Mouse (Mus musculus) layer of hippocampus, postnatal 14 days (tissue): Measurements from ENCODE around the gene Rfc2. TPM values are rescaled to one million over a fixed set of nuclear protein-coding genes. Genes with fewer than 3 reads are reported as not detected.

Experiments used
- DNase-seq, 2 experiments: peaks; one replicate each; pipeline ENCODE4 v3.0.0; 2021 to 2022; ENCODE audit warnings: low spot score in 2 of 2, mixed read lengths in 1 of 2
- total RNA-seq, 2 experiments: library from RNA; stranded (reverse); gene quantifications; 2 replicates each; pipeline ENCODE4 v1.2.3; 2021

Rfc2 gene
- total RNA-seq, 2 experiments from 2014 or later, result 54.9 to 57.7 TPM

DNA sequence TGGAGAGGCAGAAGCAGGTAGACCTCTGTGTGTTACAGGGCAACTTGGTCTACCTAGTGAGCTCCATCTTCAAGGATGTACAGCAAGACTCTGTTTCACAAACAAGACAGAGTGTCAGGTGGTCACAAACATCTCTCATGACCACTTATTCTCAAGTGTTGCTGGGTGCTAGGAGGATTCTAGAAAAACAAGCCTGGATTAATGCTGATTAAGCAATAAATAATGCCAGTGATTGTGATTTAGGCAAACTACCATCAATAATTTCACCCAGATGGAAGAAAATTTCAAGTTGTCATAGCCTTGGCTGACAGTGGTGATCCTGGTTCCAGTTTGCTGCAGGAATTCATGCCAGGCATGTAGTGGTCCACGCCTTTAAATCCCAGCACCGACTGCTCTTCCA, 16.9 kb upstream of the Rfc2 start:
- DNase-seq, result no peak

DNA sequence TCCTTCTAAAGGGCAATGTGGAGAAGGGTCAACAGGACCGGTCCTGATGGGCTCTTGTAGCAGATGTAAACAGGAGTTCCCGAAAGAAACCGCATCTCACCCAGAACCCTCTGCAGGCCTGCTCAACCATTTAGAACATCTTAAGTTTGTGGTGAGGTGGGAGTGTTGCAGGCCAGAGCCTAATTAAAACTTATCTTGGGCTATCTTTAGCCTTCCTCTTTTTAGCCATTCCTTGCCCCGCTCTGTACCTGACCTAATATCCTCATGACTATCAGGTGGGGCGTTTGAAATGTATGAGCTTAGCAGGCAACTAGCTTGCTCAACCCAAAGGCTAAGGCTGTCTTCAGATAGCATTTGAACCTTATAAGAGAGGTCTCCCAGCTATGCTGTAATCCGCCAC, 15.5 kb upstream of the Rfc2 start:
- no peak for DNase-seq

DNA sequence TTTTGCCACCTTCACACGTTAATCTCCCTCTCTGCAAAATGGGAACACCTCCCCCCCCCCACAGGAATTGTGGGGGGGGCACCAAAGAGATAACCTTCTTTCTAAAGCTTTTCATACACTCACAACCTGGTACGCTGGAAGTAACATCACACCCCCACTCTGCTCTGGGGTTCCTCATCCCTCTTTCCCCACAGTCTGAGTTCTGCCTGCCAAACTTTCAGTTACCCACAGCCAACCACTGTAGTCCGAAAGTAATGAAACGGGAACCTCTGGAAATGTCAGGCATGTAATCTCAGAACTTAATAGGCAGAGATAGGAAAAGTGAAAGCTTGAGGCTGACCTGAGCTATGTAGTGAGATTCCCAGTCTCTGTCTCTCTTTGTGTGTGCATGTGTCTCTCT, 13.7 kb upstream of the Rfc2 start:
- DNase-seq, result no peak

DNA sequence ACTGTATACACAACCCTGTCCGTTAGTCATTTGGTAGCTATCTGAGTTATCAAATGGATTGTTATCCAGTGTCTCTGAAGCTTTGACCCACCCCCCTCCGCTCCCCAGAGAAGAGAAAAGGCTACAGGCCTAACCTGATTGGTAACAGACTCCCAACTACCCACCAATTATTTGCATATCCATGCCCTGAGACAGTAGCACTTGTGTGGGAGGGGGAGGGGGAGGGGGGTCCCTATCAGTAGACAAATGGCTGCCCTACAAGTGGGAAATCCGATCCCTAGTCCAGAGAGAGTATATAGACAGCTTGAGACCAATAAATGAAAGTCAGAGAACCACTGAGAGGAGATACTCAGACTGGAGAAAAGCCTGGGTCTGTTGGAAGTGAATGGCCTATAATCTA, 13.1 kb upstream of the Rfc2 start:
- DNase-seq, result no peak

DNA sequence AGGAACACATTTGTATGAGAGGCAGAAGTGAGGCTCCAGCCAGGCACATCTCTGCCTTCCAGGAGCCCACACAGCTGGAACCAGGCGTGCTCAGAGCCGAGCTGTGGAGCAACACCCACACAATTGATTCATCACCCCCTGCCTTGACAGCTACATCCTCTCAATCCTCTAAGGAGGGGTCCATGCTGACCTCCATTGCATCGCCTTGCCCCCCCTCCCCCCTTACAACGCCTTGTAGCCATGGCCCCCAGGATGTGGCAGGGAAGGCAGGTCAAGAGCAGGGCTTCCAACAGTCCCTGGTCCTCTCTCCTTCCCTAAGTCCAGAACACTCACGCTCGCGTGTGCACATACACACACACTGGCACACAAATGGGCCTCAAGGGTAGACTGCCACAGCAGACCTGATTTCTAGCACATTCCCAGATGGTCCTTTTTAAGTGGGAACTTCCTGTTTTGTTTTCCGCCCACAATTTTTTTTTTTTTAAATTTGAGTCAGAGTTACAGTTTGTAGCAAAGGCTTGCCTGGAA, 12.1 kb upstream of the Rfc2 start:
- no peak for DNase-seq

DNA sequence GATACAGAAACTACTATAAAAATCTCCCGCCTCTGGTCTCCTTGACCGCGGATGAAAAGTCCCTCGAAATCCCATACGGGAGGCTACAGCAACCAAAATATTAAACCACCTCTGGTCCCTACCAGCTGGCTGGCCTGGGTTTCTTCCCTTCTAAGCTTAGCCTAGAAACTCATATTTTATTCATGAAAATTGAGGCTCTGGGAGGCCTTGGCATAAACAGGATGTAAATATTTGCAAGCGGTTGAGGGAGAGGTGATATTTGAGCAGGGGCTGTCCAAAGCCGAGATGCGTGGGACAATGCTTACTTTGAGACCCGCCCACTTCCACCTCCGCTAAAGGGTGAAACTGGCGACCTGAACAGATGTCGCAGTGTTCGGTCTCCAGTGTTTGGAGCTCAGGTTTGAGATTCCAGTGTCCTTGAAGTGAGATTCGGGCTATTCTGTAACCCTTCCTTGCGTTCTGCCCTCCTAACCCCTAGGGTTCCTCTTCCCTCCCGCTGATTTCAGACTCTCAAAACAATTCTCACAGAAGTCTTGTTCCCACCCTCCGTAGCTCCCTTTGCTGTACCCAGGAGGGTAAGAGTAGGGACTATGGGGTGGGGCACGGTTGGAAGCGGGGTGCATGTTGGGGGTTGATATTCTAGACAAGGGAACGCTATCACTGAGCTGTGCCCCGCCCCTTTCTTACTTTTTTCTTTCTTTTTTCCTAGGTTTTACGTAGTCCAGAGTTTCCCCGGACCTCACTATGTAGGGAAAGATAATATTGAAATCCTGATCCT, 9.2 kb upstream of the Rfc2 start:
- DNase-seq, result no peak

DNA sequence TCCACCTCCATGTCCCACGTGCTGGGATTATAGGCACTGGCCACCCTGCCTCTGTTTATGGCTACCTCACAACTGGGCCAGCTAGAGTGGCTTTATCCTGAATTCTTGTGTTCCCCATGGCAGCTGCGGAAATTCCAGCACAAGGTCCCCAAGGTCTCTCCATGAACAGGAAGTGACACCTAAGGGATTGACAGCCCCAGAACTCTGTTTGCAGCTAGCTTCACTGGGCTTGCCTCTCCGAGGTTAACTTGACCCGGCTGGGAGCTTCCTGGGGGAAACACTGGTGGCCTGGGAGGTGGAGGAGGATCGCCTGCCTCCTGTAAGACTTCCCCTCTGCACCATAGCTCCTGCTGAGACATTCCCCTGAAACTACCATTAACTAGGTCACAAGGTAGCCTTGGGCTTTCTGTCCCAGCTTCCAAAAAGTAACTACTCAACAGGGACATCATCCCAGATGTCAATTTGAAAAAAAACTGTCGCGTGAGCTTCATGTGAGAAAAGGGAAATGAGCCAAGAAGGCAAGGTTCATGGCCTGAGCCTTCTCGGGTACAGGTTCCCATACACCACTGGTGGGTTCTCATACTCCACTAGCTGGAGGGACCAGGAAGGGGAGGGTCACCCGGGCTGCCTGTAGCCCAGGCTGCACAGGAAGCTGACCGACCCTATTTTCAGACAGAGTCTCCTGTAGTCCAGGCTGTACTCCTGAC, 8.5 kb upstream of the Rfc2 start:
- DNase-seq, result no peak

DNA sequence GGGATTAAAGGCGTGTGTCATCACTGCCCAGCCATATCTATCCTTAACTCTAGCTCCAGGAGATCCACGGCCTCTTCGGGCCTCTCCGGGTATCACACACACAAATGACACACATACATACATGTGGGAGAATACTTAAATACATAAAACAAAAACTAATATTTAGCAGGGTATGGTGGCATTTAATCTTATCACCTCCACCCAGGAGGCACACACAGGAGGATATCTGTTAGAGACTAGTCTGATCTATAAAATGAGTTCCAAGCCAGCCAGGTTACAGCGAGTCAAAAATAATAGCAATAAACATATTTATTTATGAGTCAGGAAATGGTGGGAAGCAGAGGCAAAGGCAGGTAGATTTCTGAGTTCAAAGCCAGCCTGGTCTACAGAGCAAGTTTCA, 5.3 kb upstream of the Rfc2 start:
- no peak for DNase-seq

DNA sequence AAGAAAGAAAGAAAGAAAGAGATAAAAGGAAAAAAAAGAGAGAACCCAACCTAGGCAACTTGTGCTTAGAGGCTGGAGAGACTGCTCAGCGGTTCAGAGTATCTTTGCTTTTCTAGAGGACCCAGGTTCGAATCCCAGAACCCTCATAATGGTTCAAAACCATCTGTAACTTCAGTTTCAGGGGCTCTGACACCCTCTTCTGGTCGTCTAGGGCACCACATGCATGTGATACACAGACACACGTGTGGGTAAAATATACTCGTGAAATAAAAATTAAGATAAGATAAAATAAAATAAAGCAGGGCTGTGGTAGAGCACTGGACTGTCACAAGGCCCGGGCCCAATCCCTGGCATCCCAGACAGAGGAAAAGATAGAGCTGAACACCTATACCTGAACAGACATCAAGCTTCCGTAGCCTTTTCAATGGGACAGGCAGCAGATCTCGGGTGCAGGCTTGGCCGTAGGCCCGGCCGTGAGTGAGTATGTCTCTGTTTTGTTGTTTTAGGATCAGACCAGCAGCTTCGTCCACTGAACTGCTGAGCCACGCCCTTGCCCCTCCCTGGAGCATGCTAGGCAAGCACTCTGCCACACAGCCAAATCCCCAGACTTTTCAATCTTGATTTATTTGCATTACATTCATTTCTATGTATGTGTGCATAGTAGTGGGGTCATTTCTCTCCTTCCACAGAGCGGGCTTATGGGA, 4.5 kb upstream of the Rfc2 start:
- no peak for DNase-seq

DNA sequence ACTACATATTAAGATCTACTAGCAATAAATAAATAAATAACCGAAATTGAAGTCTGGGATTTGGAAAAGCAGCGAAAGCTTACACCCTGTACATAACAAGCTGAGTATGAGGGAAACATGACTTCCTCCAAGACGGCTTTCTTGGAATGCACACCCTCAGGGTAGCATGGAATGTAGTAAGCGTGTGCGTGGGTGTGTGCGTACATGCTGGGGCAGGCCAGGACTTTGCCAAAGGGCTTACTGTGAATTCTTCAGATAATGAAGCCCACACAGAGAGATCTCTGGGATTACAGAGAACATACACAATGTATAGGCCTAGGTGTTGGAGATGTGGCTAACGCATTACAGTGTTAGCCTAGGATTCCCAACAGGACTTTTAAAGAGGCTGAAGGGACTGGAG, 3.6 kb upstream of the Rfc2 start:
- no peak for DNase-seq

DNA sequence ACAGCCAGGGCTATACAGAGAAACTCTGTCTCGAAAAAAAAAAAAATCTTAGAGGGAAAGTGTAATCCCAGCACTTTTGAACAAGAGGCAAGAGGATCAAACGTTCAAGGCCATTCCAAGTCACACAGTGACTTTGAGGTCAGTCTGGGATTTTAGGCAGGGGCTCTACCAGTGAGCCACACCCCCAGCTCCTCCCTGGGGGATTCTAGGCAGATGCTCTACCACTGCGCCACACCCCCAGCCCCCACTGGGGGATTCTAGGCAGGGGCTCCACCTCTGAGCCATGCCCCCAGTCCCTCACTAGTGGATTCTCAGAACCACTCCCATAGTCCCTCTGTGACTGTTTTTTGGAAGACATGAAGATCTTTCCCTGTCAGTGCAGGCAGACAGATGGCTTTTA, 2.0 kb upstream of the Rfc2 start:
- DNase-seq, result no peak

DNA sequence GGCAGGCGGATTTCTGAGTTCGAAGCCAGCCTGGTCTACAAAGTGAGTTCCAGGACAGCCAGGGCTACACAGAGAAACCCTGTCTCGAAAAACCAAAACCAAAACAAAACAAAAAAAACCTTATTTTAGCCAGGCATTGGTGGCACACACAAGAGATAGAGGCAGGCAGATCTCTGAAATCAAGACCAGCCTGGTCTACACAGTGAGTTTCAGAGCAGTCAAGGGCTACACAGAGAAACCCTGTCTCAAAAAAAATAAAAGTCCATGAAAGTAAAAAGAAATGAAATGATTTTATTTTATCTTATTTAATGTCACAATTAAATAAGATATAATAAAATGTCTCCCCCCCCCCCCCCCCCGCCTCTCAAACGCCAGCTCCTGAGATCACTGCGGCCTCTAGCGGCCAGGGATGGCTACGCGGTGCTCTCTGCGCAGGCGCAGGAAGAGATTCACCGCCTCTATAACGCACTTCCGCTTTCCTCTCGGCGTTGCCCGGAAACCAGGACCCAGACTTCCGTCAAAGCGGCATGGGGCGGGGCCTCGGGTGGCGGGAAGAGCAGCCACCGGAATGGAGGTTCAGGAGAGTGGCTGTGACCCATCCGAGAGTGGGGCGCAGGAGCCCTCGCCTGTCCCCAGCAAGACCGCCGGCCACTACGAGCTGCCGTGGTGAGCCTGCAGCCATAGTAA, 1.2 kb downstream of the Rfc2 start:
- DNase-seq, result peak; percentile 96 to 98

DNA sequence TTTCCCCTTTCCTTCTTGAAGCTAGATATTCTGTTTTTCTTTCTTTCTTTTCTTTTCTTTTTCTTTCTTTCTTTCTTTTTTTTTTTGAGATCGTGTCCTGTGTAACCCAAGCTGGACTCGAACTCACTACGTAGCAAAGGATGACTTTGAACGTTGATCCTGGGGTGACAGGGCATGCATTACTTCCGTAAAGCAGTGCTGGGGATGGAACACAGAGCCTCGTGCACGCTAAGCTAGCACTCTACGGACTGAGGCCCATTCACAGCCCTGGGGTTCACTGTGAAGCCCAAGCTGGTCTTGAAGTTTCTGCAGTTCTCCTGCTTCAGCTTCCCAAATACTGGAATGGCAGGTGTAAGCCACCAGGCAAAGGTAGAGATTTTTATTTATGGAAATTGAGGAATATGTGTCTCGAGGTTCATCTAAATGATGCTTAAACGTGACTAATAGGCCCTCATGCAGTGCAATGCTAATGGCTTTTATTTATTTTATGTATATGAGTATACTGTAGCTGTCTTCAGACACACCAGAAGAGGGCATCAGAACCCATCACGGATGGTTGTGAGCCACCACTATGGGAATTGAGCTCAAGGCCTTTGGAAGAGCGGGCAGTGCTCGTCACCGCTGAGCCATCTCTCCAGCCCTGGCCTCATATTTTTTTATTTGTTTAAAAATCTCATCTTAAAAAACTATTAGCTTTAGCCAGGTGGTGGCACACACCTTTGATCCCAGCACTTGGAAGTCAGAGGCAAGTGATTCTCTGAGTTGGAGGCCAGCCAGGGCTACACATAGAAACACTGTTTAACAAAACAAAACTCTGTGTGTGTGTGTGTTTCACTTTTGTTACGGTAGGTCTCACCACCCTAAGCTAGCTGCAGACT, 2.1 kb downstream of the Rfc2 start:
- no peak for DNase-seq

DNA sequence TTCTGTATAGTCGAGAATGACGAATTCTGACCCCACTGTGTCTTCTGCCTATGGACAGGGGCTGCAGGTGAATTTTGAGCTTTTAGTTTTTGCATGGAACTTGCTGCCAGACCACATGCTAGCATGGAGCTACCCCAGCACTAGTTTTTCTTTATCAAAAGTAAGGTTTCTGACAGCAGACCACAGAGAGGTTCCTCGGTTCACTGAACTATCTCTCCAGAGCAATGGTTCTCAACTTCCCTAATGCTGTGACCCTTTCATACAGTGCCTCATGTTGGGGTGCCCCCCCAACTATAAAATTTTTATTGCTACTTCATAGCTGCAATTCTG, 2.7 kb downstream of the Rfc2 start:
- DNase-seq, result no peak

DNA sequence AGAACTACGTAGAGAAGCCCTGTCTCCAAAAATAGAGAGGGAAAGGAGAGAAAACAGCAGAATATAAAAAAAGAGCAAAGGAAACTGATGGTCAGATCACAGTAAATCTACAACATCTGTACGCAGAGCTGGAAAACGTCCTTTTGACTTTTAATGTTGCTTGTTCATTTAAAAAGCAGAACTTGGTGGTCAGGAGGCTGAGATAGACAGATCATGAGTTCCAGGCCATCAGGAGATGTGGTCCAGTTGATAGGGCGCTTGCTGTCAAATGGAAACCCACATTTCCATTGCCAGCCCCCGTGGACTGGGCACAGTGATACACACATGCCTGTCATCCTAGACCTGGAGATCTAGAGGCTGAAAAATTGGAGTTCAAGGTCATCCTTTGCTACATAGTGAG, 3.6 kb downstream of the Rfc2 start:
- no peak for DNase-seq

DNA sequence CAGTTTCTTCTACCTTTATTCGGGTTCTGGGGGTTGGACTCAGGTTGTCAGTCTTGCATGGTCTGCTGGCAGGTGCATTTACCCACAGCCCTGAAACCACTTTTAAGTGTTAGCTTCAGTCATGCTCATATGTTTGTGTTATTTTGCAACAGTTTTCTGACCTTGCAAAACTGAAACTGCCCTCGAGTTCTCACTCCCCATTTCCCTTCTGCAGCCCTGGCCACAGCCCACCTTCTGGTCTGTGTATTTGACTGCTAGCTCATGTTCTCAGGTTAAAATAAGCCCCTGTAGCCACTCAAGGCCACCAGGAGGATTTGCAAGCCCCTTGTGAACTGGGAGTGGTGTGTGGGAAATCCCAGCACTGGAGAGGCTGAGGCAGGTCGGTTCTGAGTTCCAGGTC, 8.7 kb downstream of the Rfc2 start:
- no peak for DNase-seq

DNA sequence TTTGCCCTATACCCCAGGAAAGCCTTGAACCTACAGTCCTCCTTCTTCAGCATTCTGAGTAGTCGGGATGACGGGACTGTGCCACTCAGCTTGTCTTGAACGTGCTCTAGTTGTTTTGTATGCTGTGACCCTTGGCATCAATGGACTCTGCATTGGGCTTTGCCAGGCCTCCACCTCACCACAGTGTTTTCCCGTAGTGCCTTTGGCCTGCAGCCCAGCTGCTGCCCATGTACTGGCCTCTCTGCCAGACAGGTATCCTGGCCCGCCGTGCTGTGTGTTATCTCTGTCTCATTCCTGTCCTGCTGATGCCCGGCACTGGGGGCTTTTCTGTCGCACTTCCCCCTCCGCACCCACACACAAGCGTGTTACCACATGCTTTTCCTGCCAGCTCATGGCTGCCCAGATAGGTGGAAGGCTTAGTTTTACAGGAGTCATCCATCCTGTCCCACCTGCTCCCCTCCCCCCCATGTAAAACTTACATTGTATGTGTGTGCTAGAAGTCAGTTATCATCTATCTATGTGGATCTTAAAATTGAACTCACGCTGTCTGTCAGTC, 10.9 kb downstream of the Rfc2 start:
- DNase-seq, result no peak

DNA sequence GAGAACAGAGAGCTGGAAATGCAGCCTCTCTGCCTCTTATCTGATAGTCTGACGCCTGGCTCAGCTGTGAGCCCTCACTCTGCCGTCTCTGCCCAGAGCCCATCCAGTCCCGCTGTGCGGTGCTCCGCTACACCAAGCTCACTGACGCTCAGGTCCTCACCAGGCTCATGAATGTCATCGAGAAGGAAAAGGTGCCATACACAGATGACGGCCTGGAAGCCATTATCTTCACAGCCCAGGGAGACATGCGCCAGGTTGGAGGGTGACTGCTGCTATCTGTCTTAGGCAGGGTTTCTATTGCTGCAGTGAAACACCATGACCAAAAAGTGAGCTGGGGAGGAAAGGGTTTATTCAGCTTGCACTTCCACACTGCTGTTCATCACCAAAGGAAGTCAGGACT, 11.9 kb downstream of the Rfc2 start:
- no peak for DNase-seq

DNA sequence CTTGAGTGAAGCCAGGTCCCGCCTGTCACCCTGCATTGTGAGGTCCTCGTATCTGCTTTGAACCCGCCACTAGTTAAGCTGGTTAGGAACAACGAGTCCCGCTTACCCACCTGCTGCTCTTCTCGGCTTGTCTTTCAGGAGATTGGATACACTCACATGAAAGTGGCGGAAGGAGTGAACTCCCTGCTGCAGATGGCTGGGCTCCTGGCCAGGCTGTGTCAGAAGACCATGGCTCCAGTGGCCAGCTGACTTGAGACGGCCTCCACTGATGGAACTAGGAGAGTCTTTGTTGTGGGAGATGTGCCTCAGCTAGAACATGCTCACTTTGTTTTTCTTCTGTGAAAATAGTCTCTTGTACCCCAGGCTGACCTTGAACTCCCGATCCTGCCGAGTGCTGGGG, 16.5 kb downstream of the Rfc2 start:
- no peak for DNase-seq

DNA sequence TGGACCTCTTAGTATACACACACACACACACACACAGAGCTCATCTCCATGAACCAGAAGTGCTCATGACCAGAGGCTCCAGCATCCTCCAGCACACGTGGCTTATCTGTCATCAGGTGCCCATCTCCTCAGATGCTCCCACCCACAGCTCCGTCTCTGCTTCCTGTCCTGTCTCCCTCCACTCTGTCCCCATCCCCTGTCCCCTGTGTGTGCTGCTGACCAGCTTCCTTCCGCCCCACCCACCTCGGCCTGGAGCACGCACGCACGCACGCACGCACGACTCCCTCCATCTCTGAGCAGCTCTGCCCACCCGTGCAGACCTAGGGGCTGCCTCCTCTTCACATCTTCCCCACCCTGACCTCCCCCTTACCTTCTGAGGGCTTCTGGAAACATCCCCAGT, 23.2 kb downstream of the Rfc2 start:
- no peak for DNase-seq
